Mouse (Mus musculus): Measurements from ENCODE around the gene Tmem183a. TPM values are rescaled to one million over a fixed set of nuclear protein-coding genes. Genes with fewer than 3 reads are reported as not detected.

Tmem183a gene
- polyA plus RNA-seq, 1 experiment from 2014 or later, result 80.7 TPM

- Histone ChIP-seq H3K9me3 (ENCODE audit: control insufficient read depth, low read length) (no peaks in the 10 kb centered on the region), H3K4me3 (ENCODE audit: low read length) (no peak overlapping the region), H3K4me1 (replicated peaks; ENCODE audit: control insufficient read depth, insufficient read depth, low read length) (peaks cover 8% of the 10 kb centered on the region; the same call in 1 of the 2 replicates), H3K36me3 (ENCODE audit: control insufficient read depth, insufficient read depth, low read length) (peaks cover 38% of the 10 kb centered on the region), H3K4me2 (ENCODE audit: low read depth, low read length) (no peak overlapping the region), H3K27ac (ENCODE audit: low read length) (no peak overlapping the region), H3K9ac (ENCODE audit: low read length) (no peak overlapping the region), H3K27me3 (ENCODE audit: control insufficient read depth, insufficient read depth, low read depth, low read length) (no peaks in the 10 kb centered on the region)
- no peak for ATAC-seq (ENCODE audit: low read depth)
- 57% methylated on average over 4 of the region's 4 CpGs for WGBS
Measured at GRCm38 (mm10) chr1:134357461-134357860, 4.3 kb downstream of the Tmem183a start.

- no peak overlapping the region for H3K4me2 ChIP-seq (ENCODE audit: low read depth, low read length)
- H3K4me3 ChIP-seq (ENCODE audit: low read length), result no peak overlapping the region
- ATAC-seq (ENCODE audit: low read depth), result no peak
- no peak overlapping the region for H3K9ac ChIP-seq (ENCODE audit: low read length)
- no peaks in the 10 kb centered on the region for H3K4me1 ChIP-seq (replicated peaks; ENCODE audit: control insufficient read depth, insufficient read depth, low read length)
- no peaks in the 10 kb centered on the region for H3K27me3 ChIP-seq (ENCODE audit: control insufficient read depth, insufficient read depth, low read depth, low read length)
- H3K36me3 ChIP-seq (ENCODE audit: control insufficient read depth, insufficient read depth, low read length), result peaks cover 53% of the 10 kb centered on the region
- no peaks in the 10 kb centered on the region for H3K9me3 ChIP-seq (ENCODE audit: control insufficient read depth, low read length)
- no peak overlapping the region for H3K27ac ChIP-seq (ENCODE audit: low read length)
- WGBS, result 98% methylated on average over 2 of the region's 2 CpGs
Measured at GRCm38 (mm10) chr1:134353326-134353725, 8.5 kb downstream of the Tmem183a start.

GRCm38 (mm10) chr1:134347791-134348190 is 14.0 kb downstream of the Tmem183a start:
- H3K4me1 ChIP-seq (replicated peaks; ENCODE audit: control insufficient read depth, insufficient read depth, low read length), result peaks cover 3% of the 10 kb centered on the region; the same call in 1 of the 2 replicates
- no peak overlapping the region for H3K9ac ChIP-seq (ENCODE audit: low read length)
- no peaks in the 10 kb centered on the region for H3K27me3 ChIP-seq (ENCODE audit: control insufficient read depth, insufficient read depth, low read depth, low read length)
- H3K9me3 ChIP-seq (ENCODE audit: control insufficient read depth, low read length), result no peaks in the 10 kb centered on the region
- H3K27ac ChIP-seq (ENCODE audit: low read length), result no peak overlapping the region
- H3K36me3 ChIP-seq (ENCODE audit: control insufficient read depth, insufficient read depth, low read length), result peaks cover 43% of the 10 kb centered on the region
- 85% methylated on average over 9 of the region's 9 CpGs for WGBS
- ATAC-seq (ENCODE audit: low read depth), result no peak
- no peak overlapping the region for H3K4me3 ChIP-seq (ENCODE audit: low read length)
- H3K4me2 ChIP-seq (ENCODE audit: low read depth, low read length), result no peak overlapping the region

GRCm38 (mm10) chr1:134345075-134345474 is 16.7 kb downstream of the Tmem183a start:
- ATAC-seq (ENCODE audit: low read depth), result no peak
- Histone ChIP-seq H3K27me3 (ENCODE audit: control insufficient read depth, insufficient read depth, low read depth, low read length) (no peaks in the 10 kb centered on the region), H3K4me2 (ENCODE audit: low read depth, low read length) (peak overlapping the region; percentile 87), H3K9ac (ENCODE audit: low read length) (no peak overlapping the region), H3K36me3 (ENCODE audit: control insufficient read depth, insufficient read depth, low read length) (peaks cover 25% of the 10 kb centered on the region), H3K4me3 (ENCODE audit: low read length) (peak overlapping the region; percentile 53), H3K27ac (ENCODE audit: low read length) (no peak overlapping the region), H3K9me3 (ENCODE audit: control insufficient read depth, low read length) (no peaks in the 10 kb centered on the region), H3K4me1 (replicated peaks; ENCODE audit: control insufficient read depth, insufficient read depth, low read length) (peaks cover 3% of the 10 kb centered on the region; the same call in 1 of the 2 replicates)
- WGBS, result 69% methylated on average over 4 of the region's 4 CpGs

GRCm38 (mm10) chr1:134344005-134344950 is 17.5 kb downstream of the Tmem183a start:
- H3K4me3 ChIP-seq (ENCODE audit: low read length), result peak overlapping the region; percentile 53
- ATAC-seq (ENCODE audit: low read depth), result peak; percentile 98
- no peaks in the 10 kb centered on the region for H3K27me3 ChIP-seq (ENCODE audit: control insufficient read depth, insufficient read depth, low read depth, low read length)
- H3K36me3 ChIP-seq (ENCODE audit: control insufficient read depth, insufficient read depth, low read length), result peaks cover 19% of the 10 kb centered on the region
- H3K4me2 ChIP-seq (ENCODE audit: low read depth, low read length), result peak overlapping the region; percentile 87
- no peak overlapping the region for H3K27ac ChIP-seq (ENCODE audit: low read length)
- 2% methylated on average over 53 of the region's 54 CpGs for WGBS
- no peaks in the 10 kb centered on the region for H3K9me3 ChIP-seq (ENCODE audit: control insufficient read depth, low read length)
- peak overlapping the region; percentile 62 for H3K9ac ChIP-seq (ENCODE audit: low read length)
- peaks cover 3% of the 10 kb centered on the region; the same call in 1 of the 2 replicates for H3K4me1 ChIP-seq (replicated peaks; ENCODE audit: control insufficient read depth, insufficient read depth, low read length)

GRCm38 (mm10) chr1:134343567-134343966 is 18.2 kb downstream of the Tmem183a start:
- Histone ChIP-seq H3K9me3 (ENCODE audit: control insufficient read depth, low read length) (no peaks in the 10 kb centered on the region), H3K9ac (ENCODE audit: low read length) (no peak overlapping the region), H3K27me3 (ENCODE audit: control insufficient read depth, insufficient read depth, low read depth, low read length) (no peaks in the 10 kb centered on the region), H3K4me3 (ENCODE audit: low read length) (no peak overlapping the region; the same call in 1 of the 2 replicates), H3K27ac (ENCODE audit: low read length) (no peak overlapping the region), H3K4me2 (ENCODE audit: low read depth, low read length) (peak overlapping the region; percentile 87; the same call in 1 of the 2 replicates), H3K4me1 (replicated peaks; ENCODE audit: control insufficient read depth, insufficient read depth, low read length) (peaks cover 3% of the 10 kb centered on the region; the same call in 1 of the 2 replicates), H3K36me3 (ENCODE audit: control insufficient read depth, insufficient read depth, low read length) (peaks cover 19% of the 10 kb centered on the region)
- ATAC-seq (ENCODE audit: low read depth), result no peak
- WGBS, result 10% methylated on average over 2 of the region's 2 CpGs

GRCm38 (mm10) chr1:134342781-134343310 is 18.9 kb downstream of the Tmem183a start:
- Histone ChIP-seq H3K27me3 (ENCODE audit: control insufficient read depth, insufficient read depth, low read depth, low read length) (no peaks in the 10 kb centered on the region), H3K4me2 (ENCODE audit: low read depth, low read length) (no peak overlapping the region), H3K36me3 (ENCODE audit: control insufficient read depth, insufficient read depth, low read length) (peaks cover 17% of the 10 kb centered on the region), H3K27ac (ENCODE audit: low read length) (no peak overlapping the region), H3K9ac (ENCODE audit: low read length) (no peak overlapping the region), H3K4me1 (replicated peaks; ENCODE audit: control insufficient read depth, insufficient read depth, low read length) (peaks cover 3% of the 10 kb centered on the region; the same call in 1 of the 2 replicates), H3K4me3 (ENCODE audit: low read length) (no peak overlapping the region), H3K9me3 (ENCODE audit: control insufficient read depth, low read length) (no peaks in the 10 kb centered on the region)
- no peak for ATAC-seq (ENCODE audit: low read depth)
- 68% methylated on average over 8 of the region's 8 CpGs for whole genome bisulfite sequencing

GRCm38 (mm10) chr1:134342278-134342664 is 19.5 kb downstream of the Tmem183a start:
- no peak overlapping the region for H3K4me3 ChIP-seq (ENCODE audit: low read length)

GRCm38 (mm10) chr1:134341641-134342277 is 20.0 kb downstream of the Tmem183a start:
- Histone ChIP-seq H3K9ac (ENCODE audit: low read length) (no peak overlapping the region), H3K27me3 (ENCODE audit: control insufficient read depth, insufficient read depth, low read depth, low read length) (no peaks in the 10 kb centered on the region), H3K4me3 (ENCODE audit: low read length) (no peak overlapping the region), H3K4me2 (ENCODE audit: low read depth, low read length) (no peak overlapping the region), H3K4me1 (replicated peaks; ENCODE audit: control insufficient read depth, insufficient read depth, low read length) (peaks cover 3% of the 10 kb centered on the region; the same call in 1 of the 2 replicates), H3K36me3 (ENCODE audit: control insufficient read depth, insufficient read depth, low read length) (peaks cover 10% of the 10 kb centered on the region), H3K27ac (ENCODE audit: low read length) (no peak overlapping the region), H3K9me3 (ENCODE audit: control insufficient read depth, low read length) (no peaks in the 10 kb centered on the region)
- WGBS, result 76% methylated on average over 5 of the region's 5 CpGs
- ATAC-seq (ENCODE audit: low read depth), result no peak

More at GRCm38 (mm10) chr1:134342278-134342664, 19.5 kb downstream of the Tmem183a start:
- no peak for ATAC-seq (ENCODE audit: low read depth)
- no peaks in the 10 kb centered on the region for H3K9me3 ChIP-seq (ENCODE audit: control insufficient read depth, low read length)
- peaks cover 3% of the 10 kb centered on the region; the same call in 1 of the 2 replicates for H3K4me1 ChIP-seq (replicated peaks; ENCODE audit: control insufficient read depth, insufficient read depth, low read length)
- H3K27ac ChIP-seq (ENCODE audit: low read length), result no peak overlapping the region
- H3K27me3 ChIP-seq (ENCODE audit: control insufficient read depth, insufficient read depth, low read depth, low read length), result no peaks in the 10 kb centered on the region
- no peak overlapping the region for H3K4me2 ChIP-seq (ENCODE audit: low read depth, low read length)
- WGBS, result 67% methylated on average over 2 of the region's 2 CpGs
- H3K9ac ChIP-seq (ENCODE audit: low read length), result no peak overlapping the region
- H3K36me3 ChIP-seq (ENCODE audit: control insufficient read depth, insufficient read depth, low read length), result peaks cover 13% of the 10 kb centered on the region
